Mouse (Mus musculus) lung, postnatal 36 days (tissue): ENCODE data around the gene Cxadr.

Source experiments
- DNase-seq: peaks from one replicate; pipeline ENCODE4 v3.0.0; 2022; ENCODE audit warnings: mixed read lengths

Gene Cxadr

DNA sequence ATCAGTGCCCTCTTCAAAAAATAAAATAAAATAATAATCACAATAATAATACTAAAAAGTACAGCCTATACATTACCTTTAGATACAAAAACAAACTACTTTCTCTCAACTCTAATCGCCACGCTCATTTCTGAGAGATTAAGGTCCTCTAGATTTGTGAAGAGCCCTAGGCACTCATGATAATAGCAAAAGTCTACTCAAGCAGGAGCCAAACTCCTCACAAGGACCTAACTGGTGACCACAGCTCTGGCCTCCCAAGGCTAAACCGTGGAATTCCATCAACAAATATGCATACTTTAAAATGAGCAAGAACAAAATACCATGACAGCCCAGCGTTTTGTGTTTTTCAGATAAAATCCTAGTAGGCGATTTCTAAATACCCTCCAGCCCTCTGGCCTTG, 71.5 kb downstream of the Cxadr start:
- DNase-seq = peak; percentile 11

DNA sequence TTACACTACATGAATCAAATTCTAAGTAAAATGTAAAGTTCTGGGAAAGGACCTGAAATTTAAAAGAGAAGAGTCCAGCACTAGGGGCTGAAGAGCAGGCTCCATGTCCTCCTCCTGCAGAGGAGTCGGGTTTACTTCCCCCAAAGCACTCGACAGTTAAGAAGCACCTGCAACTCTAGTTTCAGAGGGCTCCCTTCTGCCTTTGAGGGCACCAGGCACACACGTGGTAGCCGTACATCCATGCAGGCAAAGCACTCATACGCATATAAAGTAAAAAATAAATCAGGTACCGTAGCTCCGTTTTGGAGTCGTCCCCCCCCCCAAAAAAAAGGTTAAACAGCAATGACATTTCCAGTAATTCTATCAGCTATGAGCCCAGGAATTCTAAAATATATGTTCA, 72.5 kb downstream of the Cxadr start:
- DNase-seq = no peak

DNA sequence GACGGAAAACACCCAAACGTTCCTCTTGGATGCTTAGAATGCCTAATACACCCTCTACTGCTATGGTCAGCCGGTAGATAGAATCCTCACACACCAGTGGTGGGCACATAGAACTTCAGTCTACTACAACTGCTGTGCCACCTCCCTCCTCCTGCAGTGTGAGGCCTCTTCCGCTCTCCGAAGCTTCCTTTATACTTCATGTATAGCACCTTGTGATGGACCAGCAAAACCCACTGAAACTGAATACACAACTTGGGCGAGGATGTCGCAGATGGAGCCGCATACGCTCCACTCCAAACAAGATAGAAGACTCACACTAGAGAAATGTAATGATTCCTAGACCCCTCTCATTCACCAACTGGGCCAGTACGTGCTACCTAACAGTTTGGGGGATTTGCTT, 73.9 kb downstream of the Cxadr start:
- DNase-seq = peak; percentile 26

DNA sequence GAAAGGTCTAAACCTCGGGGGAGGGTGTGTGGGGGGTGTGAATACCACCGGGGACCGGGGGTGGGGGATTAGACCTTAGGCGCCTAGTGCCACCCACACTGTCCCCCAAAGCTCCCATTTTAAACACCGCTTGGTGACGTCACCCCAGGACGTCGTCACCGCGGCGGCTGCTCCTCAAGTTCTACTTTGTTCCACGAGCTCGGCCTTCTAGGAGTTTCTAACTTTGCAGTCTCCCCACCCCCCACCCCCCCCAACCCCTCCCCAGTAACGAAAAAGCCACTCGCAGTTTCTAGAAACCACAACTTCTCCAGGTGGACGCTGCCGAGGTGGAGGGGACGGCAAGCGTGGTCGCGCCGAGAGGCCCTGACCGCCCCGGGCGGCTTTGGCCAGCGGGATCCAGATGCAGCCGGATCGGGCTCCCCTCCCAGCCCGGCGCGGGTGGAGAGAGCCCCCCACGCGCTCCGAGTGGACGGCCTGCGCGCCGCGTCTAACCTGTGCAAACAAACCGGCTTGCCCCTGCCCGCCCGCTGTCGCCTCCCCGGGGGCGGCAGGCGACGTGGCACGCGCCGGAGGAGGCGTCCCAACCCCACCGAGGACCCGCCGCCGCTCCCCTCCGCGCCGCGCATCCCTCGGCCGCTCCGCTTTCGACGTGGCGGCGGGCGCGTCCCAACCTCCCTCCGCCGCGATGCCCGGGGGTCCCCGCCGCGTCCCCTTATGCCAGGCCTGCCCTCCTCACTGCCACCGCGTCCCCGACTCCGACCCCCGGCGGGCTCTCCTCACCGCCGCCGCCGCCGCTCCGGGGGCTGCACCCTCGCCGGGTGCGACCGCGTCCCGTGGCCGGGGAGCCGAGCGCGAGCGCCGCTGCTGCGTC, 74.8 kb downstream of the Cxadr start:
- DNase-seq = peak; percentile 75

DNA sequence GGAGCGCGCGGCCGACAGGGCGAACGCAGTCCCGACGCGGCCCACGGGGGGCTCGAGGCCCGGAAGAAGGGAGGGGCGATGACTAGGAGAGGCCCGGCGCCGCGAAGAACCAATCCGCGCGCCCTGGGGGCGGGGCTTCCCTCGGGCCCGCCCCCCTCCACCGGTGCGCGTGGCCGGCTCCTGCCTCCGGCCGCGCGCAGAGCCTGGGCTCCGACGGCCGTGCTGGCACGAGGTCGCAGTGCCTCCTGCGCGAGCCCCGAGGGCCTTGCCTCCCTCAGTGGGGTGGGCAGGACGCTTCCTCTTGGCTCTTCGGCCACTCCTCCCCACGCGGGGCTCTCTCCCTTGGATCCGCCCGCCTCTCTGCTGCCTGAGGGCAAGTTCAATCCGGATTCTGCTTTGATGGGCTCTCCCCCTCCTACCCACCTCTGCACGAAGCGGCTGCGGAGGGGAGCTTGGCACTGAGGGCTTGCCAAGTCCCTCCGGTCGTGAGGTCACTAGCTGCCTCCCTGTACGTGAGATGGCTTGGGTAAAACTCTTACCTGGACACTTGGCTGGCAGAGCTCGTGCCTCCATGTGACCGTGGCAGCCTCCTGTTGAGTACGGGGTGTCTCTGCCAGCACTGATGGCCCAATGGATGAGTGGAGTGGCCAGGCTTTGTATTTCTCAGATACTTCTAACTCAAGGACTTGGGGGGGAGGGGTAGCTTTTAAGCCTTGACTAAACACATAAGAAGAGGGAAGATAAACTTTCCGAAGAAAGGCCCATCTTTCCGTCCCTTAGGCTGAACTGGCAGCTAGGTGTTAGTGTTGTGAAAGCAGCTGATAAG, 75.7 kb downstream of the Cxadr start, which contains the start of gene Btg3:
Gene Btg3, minus strand, starts transcription at position 448 of the 826 bp plus-strand sequence.
- peak; percentile 93 for DNase-seq

DNA sequence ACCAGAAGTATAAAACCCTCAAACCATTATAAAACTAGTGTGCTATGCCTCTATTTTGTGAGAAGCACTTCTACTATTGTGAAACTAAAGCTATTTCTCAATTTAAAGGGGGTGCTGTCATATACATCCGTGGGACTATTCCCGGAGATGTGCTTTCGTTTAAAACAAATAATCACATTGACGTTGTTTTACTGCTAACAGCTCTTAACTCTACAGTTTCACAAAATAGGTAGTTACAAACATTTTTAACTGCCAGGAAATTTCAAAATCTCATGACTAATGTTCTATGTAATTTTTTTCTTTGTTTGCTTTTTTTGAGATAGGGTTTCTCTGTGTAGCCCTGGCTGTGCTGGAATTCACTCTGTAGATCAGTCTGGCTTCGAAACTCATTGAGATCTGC, 77.2 kb downstream of the Cxadr start:
- no peak for DNase-seq

DNA sequence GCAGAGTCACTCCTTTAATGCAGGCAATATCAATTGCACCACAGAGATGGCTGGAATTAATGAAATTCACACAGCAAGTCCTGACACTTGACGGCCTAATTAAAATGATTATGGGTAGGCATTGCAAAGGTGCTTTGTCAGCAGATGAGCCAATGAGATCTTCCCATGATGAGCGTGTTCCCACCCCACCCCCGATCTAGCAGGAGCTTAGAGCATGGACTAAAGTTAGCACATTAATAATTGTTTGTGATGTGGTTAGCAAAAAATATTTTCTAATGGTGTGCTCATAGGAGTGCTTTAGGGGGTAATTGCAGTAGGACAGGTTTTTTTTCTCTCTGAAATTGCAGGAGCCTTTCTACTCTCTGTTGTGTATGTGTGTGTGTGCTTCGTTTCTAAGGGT, 87.8 kb downstream of the Cxadr start:
- no peak for DNase-seq

DNA sequence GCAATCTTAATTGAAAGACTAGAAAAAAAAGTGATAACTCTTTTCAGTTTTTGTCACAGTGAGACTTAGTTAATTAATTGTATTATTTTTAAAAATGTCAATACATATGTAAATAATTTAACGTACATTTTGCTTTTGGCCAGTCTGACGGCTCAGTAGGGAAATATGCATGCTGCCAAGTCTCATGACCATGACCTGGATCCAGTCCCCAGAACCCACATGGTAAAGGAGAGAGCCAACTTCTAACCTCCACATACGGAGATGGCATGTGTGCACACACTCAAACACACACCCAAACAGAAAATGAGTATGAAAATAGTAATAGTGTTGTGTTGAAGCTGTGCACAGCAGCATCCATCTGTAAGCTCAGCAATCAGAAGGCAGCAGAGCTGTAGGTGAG, 88.7 kb downstream of the Cxadr start:
- DNase-seq = no peak

DNA sequence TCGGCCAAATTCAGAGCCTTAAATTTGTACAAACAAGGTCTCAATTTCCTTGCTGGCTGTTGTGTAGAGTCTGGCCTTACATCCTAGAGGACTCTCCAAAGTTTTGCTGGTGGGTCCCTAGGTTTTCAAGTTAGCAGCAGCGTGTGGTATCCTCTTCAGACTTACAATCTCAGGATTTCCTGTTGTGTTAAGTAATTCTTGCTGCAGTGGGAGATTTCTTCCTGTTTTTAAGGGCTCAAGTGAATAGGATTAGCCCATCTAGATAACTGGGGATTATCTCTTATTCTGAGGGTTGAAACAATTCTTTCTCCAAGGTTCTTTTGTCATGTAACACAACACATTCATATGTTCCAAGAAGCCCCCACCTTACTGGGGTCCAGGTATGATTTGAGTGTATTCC, 90.1 kb downstream of the Cxadr start:
- DNase-seq = no peak

DNA sequence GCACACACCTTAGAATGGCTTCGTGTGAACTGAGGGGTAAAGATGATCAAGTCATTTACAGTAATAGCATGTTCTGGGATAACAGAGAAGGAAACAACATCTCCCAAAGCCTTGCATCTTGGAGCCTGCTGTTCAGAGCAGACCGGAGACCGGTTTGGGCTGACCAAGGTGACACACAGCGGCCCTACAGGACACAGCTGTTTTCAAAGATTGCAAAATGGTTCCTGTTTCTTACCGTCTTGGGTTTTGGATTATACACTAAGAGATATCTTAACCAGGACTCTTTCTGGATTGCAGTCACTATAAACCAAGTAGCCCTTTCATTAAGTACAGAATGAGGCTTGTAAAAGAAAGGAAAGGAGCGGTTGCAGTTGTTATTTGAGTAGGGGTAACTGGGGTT, 97.4 kb downstream of the Cxadr start:
- no peak for DNase-seq

DNA sequence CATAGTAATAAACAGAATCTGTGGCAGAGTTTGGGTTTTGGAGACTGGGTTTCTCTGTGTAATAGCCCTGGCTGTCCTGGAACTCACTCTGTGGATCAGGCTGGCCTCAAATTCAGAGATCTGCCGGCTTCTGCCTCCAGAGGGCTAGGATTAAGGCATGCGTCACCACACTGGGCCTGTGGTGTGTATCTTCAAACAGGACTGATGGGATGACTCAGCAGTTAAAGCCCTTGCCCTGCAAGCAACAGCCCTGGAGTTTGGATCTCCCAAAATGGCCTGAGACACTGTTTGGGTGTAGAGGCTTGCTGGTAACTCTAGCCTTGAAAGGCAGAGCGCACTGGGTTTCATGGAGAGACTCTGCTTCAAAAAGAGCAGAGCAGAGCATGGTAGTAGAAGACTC, 98.1 kb downstream of the Cxadr start:
- no peak for DNase-seq

DNA sequence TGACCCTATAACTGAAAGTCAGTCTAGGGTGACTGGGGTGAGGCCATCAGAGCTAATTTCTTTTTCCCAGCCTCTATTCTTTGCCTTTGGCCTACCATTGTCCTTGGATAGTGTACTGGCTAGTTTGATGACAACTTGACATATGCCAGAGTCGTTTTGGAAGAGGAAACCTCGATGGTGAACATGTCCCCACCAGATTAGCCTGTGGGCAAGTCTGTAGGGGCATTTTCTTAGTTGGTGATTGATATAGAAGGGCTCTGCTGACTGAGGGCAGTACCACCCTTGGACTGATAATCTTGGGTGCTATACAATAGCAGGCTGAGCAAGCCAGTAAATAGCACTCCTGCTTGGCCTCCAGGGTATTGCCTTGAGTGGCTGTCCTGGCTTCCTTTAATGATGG, 101.0 kb downstream of the Cxadr start:
- DNase-seq = no peak

DNA sequence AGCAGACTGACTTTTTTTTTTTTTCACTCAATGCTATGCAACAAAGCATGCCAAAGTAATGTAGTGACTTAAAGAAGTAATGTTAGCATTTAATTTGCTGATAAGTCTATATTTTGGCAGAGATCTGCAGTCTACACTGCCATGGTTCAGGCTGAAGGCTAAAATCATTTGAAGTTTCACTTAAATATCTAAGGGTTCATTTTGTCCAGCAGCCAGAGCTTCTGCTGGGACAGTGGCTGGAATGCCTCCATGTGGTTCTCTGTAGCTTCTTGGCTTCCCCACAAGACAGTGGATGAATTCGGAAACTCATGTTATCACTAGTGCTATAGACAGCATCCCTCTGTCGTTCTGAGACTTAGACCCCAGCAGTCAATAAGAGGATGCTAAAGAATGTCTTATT, 105.4 kb downstream of the Cxadr start:
- no peak for DNase-seq

DNA sequence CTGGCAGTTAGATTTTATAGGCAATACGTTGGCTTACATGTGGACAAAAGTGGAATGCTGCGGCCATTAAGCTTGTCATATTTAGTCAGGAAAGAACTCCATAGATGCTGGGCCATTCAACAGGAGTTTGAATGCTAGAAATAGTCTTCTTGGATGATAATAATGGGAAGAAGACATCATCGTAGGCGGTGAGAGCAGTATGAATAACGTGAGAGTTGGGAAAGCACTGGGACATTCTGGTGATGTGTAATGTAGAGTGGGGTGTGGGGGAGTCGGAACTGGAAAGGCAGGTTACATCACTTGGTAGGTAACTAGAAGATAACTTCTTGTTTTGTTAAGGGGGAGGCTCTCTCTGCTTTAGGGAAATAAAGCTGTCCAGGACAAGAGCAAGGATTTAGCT, 106.6 kb downstream of the Cxadr start:
- DNase-seq = no peak
